Mouse (Mus musculus) ES-E14 (cell line): Measurements from ENCODE around the gene Ipo7.

Experiments
- CHD2 ChIP-seq: IDR thresholded peaks from 2 replicates; pipeline ENCODE4 v1.6.1; 2014; ENCODE audit warnings: mild to moderate bottlenecking, low read depth, low read length, inconsistent platforms
- MAFK ChIP-seq: IDR thresholded peaks from 2 replicates; pipeline ENCODE4 v1.6.1; 2014; ENCODE audit warnings: mild to moderate bottlenecking, low read depth, low read length, inconsistent platforms; ENCODE audit not compliant: insufficient read depth
- ZC3H11A ChIP-seq: IDR thresholded peaks from 2 replicates; pipeline ENCODE4 v1.6.1; 2012; ENCODE audit warnings: low read depth, mild to moderate bottlenecking, inconsistent platforms, low read length, borderline replicate concordance

- no peak for TF ChIP-seq ZC3H11A
- no peak for TF ChIP-seq MAFK
- TF ChIP-seq CHD2 = no peak
Observed at GRCm38 (mm10) chr7:110091670-110092069, 73.6 kb downstream of the Ipo7 start.
